Mouse (Mus musculus): ENCODE measurements around the gene Atp1b1. TPM values are rescaled to one million over a fixed set of nuclear protein-coding genes. Genes with fewer than 3 reads are reported as not detected.

Gene Atp1b1
- polyA plus RNA-seq, 1 experiment from 2014 or later: 23.7 TPM

DNA sequence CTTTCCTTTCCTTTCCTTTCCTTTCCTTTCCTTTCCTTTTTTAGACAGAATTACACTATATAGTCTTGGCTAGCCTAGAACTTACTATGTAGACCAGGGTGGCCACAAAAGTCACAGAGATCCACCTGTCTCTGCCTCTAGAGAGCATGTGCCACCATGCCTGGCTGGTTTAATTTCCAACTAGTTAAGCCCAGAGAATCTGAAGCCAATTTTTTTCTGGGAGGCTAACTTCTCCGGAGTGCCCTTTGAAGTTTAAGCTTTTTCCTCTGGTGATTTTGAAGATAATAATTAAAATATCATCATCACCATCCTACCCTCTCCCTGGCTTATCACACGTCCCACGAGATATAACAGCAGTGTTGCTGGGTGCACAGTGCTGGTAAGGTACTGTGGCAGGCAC is 34.3 kb upstream of the Atp1b1 start:
- no peak for TF ChIP-seq CTCF (IDR thresholded peaks at IDR 0.05; ENCODE audit: low read depth)
- H3K9me3 ChIP-seq (ENCODE audit: low read depth, low read length): no peaks in the 10 kb centered on the region
- no peaks in the 10 kb centered on the region for H3K27me3 ChIP-seq (ENCODE audit: insufficient read depth, low read length)
- no peak overlapping the region for H3K27ac ChIP-seq (ENCODE audit: low read depth)
- no peak overlapping the region for H3K4me2 ChIP-seq
- no peaks in the 10 kb centered on the region for H3K4me1 ChIP-seq (ENCODE audit: insufficient read depth)
- H3K9ac ChIP-seq: no peak overlapping the region
- ATAC-seq (ENCODE audit: insufficient read depth): no peak
- H3K4me3 ChIP-seq (ENCODE audit: low read depth, low read length): no peak overlapping the region
- DNase-seq: no peak
- no peaks in the 10 kb centered on the region for H3K36me3 ChIP-seq (ENCODE audit: insufficient read depth)
- 71% methylated on average over 3 of the region's 3 CpGs for WGBS

GRCm38 (mm10) chr1:164489961-164490594 is 31.9 kb upstream of the Atp1b1 start:
- DNase-seq (no peak), ATAC-seq (ENCODE audit: insufficient read depth) (no peak)
- H3K4me1 ChIP-seq (ENCODE audit: insufficient read depth): no peaks in the 10 kb centered on the region
- H3K27me3 ChIP-seq (ENCODE audit: insufficient read depth, low read length): no peaks in the 10 kb centered on the region
- no peak overlapping the region for H3K4me3 ChIP-seq (ENCODE audit: low read depth, low read length)
- H3K9ac ChIP-seq: no peak overlapping the region
- no peak overlapping the region for H3K27ac ChIP-seq (ENCODE audit: low read depth)
- TF ChIP-seq CTCF (IDR thresholded peaks at IDR 0.05; ENCODE audit: low read depth): no peak
- H3K9me3 ChIP-seq (ENCODE audit: low read depth, low read length): no peaks in the 10 kb centered on the region
- no peaks in the 10 kb centered on the region for H3K36me3 ChIP-seq (ENCODE audit: insufficient read depth)
- WGBS: 72% methylated on average over 3 of the region's 3 CpGs
- no peak overlapping the region for H3K4me2 ChIP-seq

- no peak overlapping the region for H3K27ac ChIP-seq (ENCODE audit: low read depth)
- no peaks in the 10 kb centered on the region for H3K36me3 ChIP-seq (ENCODE audit: insufficient read depth)
- ATAC-seq (ENCODE audit: insufficient read depth) (no peak), DNase-seq (no peak)
- no peak overlapping the region for H3K4me3 ChIP-seq (ENCODE audit: low read depth, low read length)
- H3K27me3 ChIP-seq (ENCODE audit: insufficient read depth, low read length): no peaks in the 10 kb centered on the region
- H3K9ac ChIP-seq: no peak overlapping the region
- no peaks in the 10 kb centered on the region for H3K9me3 ChIP-seq (ENCODE audit: low read depth, low read length)
- no peak for TF ChIP-seq CTCF (IDR thresholded peaks at IDR 0.05; ENCODE audit: low read depth)
- no peaks in the 10 kb centered on the region for H3K4me1 ChIP-seq (ENCODE audit: insufficient read depth)
- no peak overlapping the region for H3K4me2 ChIP-seq
Measured at GRCm38 (mm10) chr1:164483728-164484127, 25.6 kb upstream of the Atp1b1 start.

DNA sequence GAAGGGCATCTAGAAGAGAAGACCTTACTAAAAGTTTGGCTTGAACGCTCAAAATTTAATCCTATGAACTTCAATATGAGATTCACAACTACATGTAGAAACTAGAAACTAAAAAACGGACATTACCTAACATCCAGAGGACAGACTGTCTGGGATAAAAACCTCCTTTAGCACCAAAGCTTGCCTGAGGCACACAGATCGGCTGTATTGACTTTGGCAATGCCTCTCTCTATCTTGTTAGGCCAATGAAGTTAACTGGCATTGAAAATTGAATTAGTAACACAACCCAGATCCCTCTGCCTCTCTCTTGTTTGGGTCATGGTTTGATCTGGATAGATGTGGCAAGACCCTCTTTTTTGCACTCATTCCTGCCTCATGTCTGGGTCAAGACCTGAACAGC is 24.7 kb upstream of the Atp1b1 start:
- no peak overlapping the region for H3K27ac ChIP-seq (ENCODE audit: low read depth)
- DNase-seq (no peak), ATAC-seq (ENCODE audit: insufficient read depth) (no peak)
- no peaks in the 10 kb centered on the region for H3K4me1 ChIP-seq (ENCODE audit: insufficient read depth)
- no peak overlapping the region for H3K4me3 ChIP-seq (ENCODE audit: low read depth, low read length)
- no peak overlapping the region for H3K9ac ChIP-seq
- H3K9me3 ChIP-seq (ENCODE audit: low read depth, low read length): no peaks in the 10 kb centered on the region
- 86% methylated on average over 3 of the region's 3 CpGs for WGBS
- no peak overlapping the region for H3K4me2 ChIP-seq
- H3K36me3 ChIP-seq (ENCODE audit: insufficient read depth): no peaks in the 10 kb centered on the region
- TF ChIP-seq CTCF (IDR thresholded peaks at IDR 0.05; ENCODE audit: low read depth): no peak
- no peaks in the 10 kb centered on the region for H3K27me3 ChIP-seq (ENCODE audit: insufficient read depth, low read length)

GRCm38 (mm10) chr1:164481645-164482354 is 23.6 kb upstream of the Atp1b1 start:
- no peak overlapping the region for H3K4me2 ChIP-seq
- H3K4me3 ChIP-seq (ENCODE audit: low read depth, low read length): no peak overlapping the region
- no peak for TF ChIP-seq CTCF (IDR thresholded peaks at IDR 0.05; ENCODE audit: low read depth)
- no peak overlapping the region for H3K9ac ChIP-seq
- no peak overlapping the region for H3K27ac ChIP-seq (ENCODE audit: low read depth)
- no peaks in the 10 kb centered on the region for H3K4me1 ChIP-seq (ENCODE audit: insufficient read depth)
- DNase-seq (no peak), ATAC-seq (ENCODE audit: insufficient read depth) (no peak)
- no peaks in the 10 kb centered on the region for H3K27me3 ChIP-seq (ENCODE audit: insufficient read depth, low read length)
- no peaks in the 10 kb centered on the region for H3K9me3 ChIP-seq (ENCODE audit: low read depth, low read length)
- no peaks in the 10 kb centered on the region for H3K36me3 ChIP-seq (ENCODE audit: insufficient read depth)
- WGBS: 36% methylated on average over 9 of the region's 9 CpGs

DNA sequence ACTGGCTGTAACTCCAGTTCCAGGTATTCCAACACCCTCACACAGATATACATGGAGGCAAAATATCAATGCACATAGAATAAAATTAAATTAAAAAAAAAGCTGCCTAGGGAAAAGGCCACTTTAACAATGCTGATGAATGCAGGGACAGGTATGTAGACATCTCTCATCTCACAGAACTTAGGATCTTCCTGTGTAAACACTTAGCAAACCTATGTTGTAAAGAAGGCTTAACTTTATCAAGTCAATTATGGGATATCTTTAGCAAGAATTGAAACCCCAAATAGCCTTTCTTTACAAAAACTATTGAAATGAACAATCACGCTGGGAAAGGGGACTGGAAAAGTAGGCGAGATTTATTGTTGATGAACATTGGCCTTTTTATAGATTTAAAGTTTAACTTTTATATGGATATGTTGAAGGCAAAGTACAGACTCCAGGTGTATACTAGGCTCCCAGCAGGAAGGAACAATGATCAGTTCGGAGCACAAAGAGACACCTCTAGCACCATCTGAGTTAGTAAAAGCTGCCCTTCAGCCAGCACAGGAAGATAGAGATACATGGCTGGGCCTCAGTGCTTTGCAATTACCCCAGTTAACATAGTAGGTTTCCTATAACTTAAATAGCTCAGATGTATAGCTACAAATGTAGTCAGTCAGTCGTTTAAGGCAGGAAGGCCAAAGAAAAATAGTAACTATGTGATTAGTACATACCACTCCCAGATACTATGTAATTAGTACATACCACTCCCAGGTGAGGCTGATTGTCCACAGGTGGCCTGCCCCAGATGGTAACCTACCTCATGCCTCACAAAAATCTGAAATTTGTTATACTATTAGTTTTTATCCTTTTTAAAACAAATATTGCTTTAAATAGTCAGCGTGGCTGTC is 22.8 kb upstream of the Atp1b1 start:
- Histone ChIP-seq H3K9ac (no peak overlapping the region), H3K27me3 (ENCODE audit: insufficient read depth, low read length) (no peaks in the 10 kb centered on the region), H3K4me2 (no peak overlapping the region), H3K27ac (ENCODE audit: low read depth) (no peak overlapping the region), H3K4me1 (ENCODE audit: insufficient read depth) (no peaks in the 10 kb centered on the region), H3K4me3 (ENCODE audit: low read depth, low read length) (no peak overlapping the region), H3K36me3 (ENCODE audit: insufficient read depth) (no peaks in the 10 kb centered on the region), H3K9me3 (ENCODE audit: low read depth, low read length) (no peaks in the 10 kb centered on the region)
- DNase-seq (no peak), ATAC-seq (ENCODE audit: insufficient read depth) (no peak)
- WGBS: 78% methylated on average over 5 of the region's 5 CpGs
- no peak for TF ChIP-seq CTCF (IDR thresholded peaks at IDR 0.05; ENCODE audit: low read depth)

DNA sequence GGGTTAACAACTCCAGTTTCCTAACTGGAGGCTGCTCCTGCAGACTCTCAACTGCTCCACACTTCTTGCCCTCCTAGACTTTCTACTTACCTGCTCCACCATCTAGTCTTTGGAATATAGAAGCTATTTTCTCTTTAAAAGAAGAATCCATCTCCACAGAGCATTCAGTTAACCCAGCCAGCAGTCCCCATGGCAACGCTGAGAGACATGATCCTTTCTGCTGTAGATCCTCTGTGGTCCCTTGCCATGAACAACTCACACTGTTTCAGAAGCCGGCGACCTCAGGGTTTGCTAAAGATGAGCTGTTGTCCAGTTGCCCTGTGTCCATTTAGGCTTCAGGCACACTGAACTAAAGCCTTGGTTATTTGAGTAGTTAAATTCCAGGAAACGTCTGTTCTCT is 17.7 kb upstream of the Atp1b1 start:
- DNase-seq (no peak), ATAC-seq (ENCODE audit: insufficient read depth) (no peak)
- no peak overlapping the region for H3K27ac ChIP-seq (ENCODE audit: low read depth)
- WGBS: 80% methylated on average over 4 of the region's 4 CpGs
- no peak overlapping the region for H3K9ac ChIP-seq
- H3K4me3 ChIP-seq (ENCODE audit: low read depth, low read length): no peak overlapping the region
- TF ChIP-seq CTCF (IDR thresholded peaks at IDR 0.05; ENCODE audit: low read depth): no peak
- no peaks in the 10 kb centered on the region for H3K9me3 ChIP-seq (ENCODE audit: low read depth, low read length)
- no peaks in the 10 kb centered on the region for H3K4me1 ChIP-seq (ENCODE audit: insufficient read depth)
- H3K27me3 ChIP-seq (ENCODE audit: insufficient read depth, low read length): no peaks in the 10 kb centered on the region
- no peak overlapping the region for H3K4me2 ChIP-seq
- no peaks in the 10 kb centered on the region for H3K36me3 ChIP-seq (ENCODE audit: insufficient read depth)
